Mouse (Mus musculus): Measurements from ENCODE around the gene AC131692.1. TPM values are rescaled to one million over a fixed set of nuclear protein-coding genes. Genes with fewer than 3 reads are reported as not detected.
"Not testable (repeated sequence)": the region's sequence is repeated elsewhere in the genome, so short reads cannot be mapped to it uniquely, and the experiment has no call there.

AC131692.1 gene
- polyA plus RNA-seq, 1 experiment from 2014 or later = 0.43 TPM

DNA sequence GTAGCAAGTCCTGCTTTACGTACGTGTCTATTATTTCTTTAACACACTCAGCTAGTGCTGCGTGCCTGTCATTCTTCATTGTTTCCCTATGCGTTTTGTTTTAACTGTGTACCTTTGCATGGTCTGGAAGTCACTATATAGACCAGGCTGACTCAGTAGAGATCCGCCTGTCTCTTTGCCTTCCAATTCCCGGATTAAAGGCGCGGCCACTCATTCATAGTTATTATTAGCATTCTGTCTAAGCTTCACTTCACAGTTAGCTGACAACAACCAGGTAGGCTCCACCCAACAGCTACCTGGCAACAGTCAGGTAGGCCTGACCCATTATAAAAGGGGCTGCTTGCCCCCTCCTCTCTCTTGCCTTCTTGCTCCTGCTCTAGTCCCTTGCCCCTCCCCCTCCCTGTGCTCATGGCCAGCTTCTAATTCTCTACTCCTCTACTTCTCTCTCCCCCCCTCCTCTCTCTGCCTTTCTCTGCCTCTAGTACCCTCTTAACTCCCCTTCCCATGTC, 24.5 kb downstream of the AC131692.1 start:
- H3K27ac ChIP-seq (ENCODE audit: low read depth, low read length) = peak overlapping the region; percentile 98; the same call in 1 of the 2 replicates
- ATAC-seq (replicated peaks; ENCODE audit: low FRiP score) (no peak), DNase-seq (ENCODE audit: low spot score) (no peak)
- H3K9ac ChIP-seq (ENCODE audit: low read depth, low read length) = peak overlapping the region; percentile 93; the same call in 1 of the 2 replicates
- H3K9me3 ChIP-seq (ENCODE audit: control insufficient read depth, low read length) = no peaks in the 10 kb centered on the region
- H3K27me3 ChIP-seq (replicated peaks; ENCODE audit: control insufficient read depth, insufficient read depth, low read length) = no peaks in the 10 kb centered on the region
- H3K4me1 ChIP-seq (replicated peaks; ENCODE audit: control insufficient read depth, insufficient read depth, low read length) = peaks cover 10% of the 10 kb centered on the region
- H3K4me3 ChIP-seq (ENCODE audit: low read depth, low read length) = peak overlapping the region; percentile 82
- peaks cover 17% of the 10 kb centered on the region; the same call in 1 of the 2 replicates for H3K36me3 ChIP-seq (ENCODE audit: control insufficient read depth, insufficient read depth, low read length)
- WGBS = 6% methylated on average over 8 of the region's 8 CpGs
- H3K4me2 ChIP-seq = peak overlapping the region; percentile 85

DNA sequence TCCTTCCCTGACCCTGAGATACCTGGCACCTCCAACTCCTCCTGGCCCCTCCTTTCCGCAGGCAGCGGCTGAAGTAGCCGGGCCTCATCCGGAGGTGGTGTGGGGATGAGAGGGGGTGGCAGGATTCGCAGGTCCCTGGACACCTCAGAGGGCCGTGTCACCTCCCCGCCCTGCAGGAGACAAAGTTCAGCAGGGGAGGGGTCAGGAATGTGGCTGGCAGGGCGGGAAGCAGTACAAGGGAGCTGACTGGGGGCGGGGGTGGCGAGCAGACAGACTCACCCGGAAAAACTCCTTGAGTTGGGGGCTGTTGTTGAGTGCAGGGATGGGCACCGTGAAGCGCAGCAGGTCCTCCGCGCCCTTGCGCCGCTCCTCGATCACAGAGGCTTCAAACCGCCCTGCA, 27.5 kb downstream of the AC131692.1 start:
- Histone ChIP-seq H3K36me3 (ENCODE audit: control insufficient read depth, insufficient read depth, low read length) (peaks cover 4% of the 10 kb centered on the region; the same call in 1 of the 2 replicates), H3K4me1 (replicated peaks; ENCODE audit: control insufficient read depth, insufficient read depth, low read length) (peaks cover 6% of the 10 kb centered on the region), H3K9ac (ENCODE audit: low read depth, low read length) (no peak overlapping the region), H3K27ac (ENCODE audit: low read depth, low read length) (no peak overlapping the region; the same call in 1 of the 2 replicates), H3K27me3 (replicated peaks; ENCODE audit: control insufficient read depth, insufficient read depth, low read length) (no peaks in the 10 kb centered on the region), H3K9me3 (ENCODE audit: control insufficient read depth, low read length) (no peaks in the 10 kb centered on the region; the same call in 1 of the 2 replicates), H3K4me3 (ENCODE audit: low read depth, low read length) (peak overlapping the region; percentile 17; the same call in 1 of the 2 replicates), H3K4me2 (peak overlapping the region; percentile 41)
- ATAC-seq (replicated peaks; ENCODE audit: low FRiP score) = no peak
- no peak for DNase-seq (ENCODE audit: low spot score)
- WGBS = 56% methylated on average over 19 of the region's 19 CpGs

DNA sequence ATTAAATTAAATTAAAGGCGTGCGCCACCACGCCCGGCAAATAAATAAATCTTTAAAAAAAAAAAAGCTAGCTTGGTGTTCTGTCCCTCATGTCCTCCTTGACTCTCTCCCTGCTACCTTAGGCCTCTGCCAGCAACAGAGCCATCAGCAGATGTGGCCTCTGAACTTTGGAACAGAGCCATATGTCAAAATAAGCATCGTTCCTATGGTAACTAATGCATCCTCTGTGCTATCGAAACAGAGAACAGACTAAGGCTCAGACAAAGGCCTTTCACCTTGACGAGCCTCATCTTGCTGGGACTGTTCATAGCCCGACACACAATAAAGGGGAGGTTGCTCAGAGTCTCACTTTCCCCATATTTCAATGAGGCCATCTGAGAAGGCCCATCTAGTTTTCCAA, 29.1 kb downstream of the AC131692.1 start:
- peaks cover 4% of the 10 kb centered on the region; the same call in 1 of the 2 replicates for H3K36me3 ChIP-seq (ENCODE audit: control insufficient read depth, insufficient read depth, low read length)
- no peak for DNase-seq (ENCODE audit: low spot score)
- H3K9me3 ChIP-seq (ENCODE audit: control insufficient read depth, low read length) = no peaks in the 10 kb centered on the region; the same call in 1 of the 2 replicates
- ATAC-seq (replicated peaks; ENCODE audit: low FRiP score) = no peak
- H3K4me2 ChIP-seq = no peak overlapping the region
- no peak overlapping the region for H3K4me3 ChIP-seq (ENCODE audit: low read depth, low read length)
- H3K27me3 ChIP-seq (replicated peaks; ENCODE audit: control insufficient read depth, insufficient read depth, low read length) = no peaks in the 10 kb centered on the region
- H3K27ac ChIP-seq (ENCODE audit: low read depth, low read length) = 0 out of 2 replicates have a peak overlapping the region, but pooled peaks have one; percentile 5
- WGBS = 85% methylated on average over 8 of the region's 8 CpGs
- H3K9ac ChIP-seq (ENCODE audit: low read depth, low read length) = no peak overlapping the region
- H3K4me1 ChIP-seq (replicated peaks; ENCODE audit: control insufficient read depth, insufficient read depth, low read length) = peaks cover 3% of the 10 kb centered on the region

DNA sequence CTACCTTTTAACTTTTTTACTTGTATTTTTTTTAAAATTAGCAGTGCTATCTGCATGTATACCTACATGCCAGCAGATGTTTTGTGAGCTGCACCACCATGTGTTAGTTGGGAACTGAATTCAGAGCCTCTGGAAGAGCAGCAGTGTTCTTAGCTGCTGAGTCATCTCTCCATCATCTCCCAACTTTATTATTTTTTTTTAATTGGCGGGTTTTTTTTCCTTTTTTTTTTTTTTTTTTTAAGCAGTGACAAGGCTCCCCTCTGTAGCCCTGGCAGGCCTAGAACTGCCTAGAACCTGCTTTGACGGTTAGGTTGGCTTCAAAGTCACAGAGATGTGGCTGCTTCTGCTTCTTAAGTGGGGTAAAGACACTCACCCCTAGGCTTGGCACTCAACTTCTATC, 30.7 kb downstream of the AC131692.1 start:
- ATAC-seq (replicated peaks; ENCODE audit: low FRiP score) (no peak), DNase-seq (ENCODE audit: low spot score) (no peak)
- H3K27ac ChIP-seq (ENCODE audit: low read depth, low read length) = no peak overlapping the region
- no peak overlapping the region for H3K4me3 ChIP-seq (ENCODE audit: low read depth, low read length)
- H3K9me3 ChIP-seq (ENCODE audit: control insufficient read depth, low read length) = no peaks in the 10 kb centered on the region; the same call in 1 of the 2 replicates
- no peak overlapping the region for H3K9ac ChIP-seq (ENCODE audit: low read depth, low read length)
- H3K27me3 ChIP-seq (replicated peaks; ENCODE audit: control insufficient read depth, insufficient read depth, low read length) = no peaks in the 10 kb centered on the region
- H3K36me3 ChIP-seq (ENCODE audit: control insufficient read depth, insufficient read depth, low read length) = peaks cover 4% of the 10 kb centered on the region; the same call in 1 of the 2 replicates
- no peaks in the 10 kb centered on the region; the same call in none of the 2 replicates for H3K4me1 ChIP-seq (replicated peaks; ENCODE audit: control insufficient read depth, insufficient read depth, low read length)
- no peak overlapping the region for H3K4me2 ChIP-seq
- WGBS = 79% methylated on average over 2 of the region's 2 CpGs

DNA sequence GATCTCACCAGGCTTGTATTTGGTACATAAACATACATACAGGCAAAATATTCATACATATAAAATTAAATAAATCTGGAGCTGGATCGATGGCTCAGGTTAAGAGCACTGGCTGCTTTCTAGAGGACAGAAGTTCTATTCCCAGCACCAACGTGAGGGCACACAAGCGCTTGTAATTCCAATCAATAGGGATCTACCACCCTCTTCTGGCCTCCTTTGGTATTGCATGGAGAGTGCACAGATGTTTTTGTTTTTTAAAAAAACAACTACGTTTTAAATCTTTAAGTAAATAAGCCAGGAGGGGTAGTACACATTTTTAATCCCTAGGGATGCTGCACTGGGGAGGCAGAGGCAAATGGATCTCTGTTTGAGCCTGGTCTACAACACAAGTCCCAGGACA, 32.1 kb downstream of the AC131692.1 start:
- no peaks in the 10 kb centered on the region for H3K27me3 ChIP-seq (replicated peaks; ENCODE audit: control insufficient read depth, insufficient read depth, low read length)
- no peak overlapping the region for H3K4me3 ChIP-seq (ENCODE audit: low read depth, low read length)
- WGBS = 19% methylated on average over 4 of the region's 4 CpGs
- DNase-seq (ENCODE audit: low spot score) (no peak), ATAC-seq (replicated peaks; ENCODE audit: low FRiP score) (no peak)
- H3K36me3 ChIP-seq (ENCODE audit: control insufficient read depth, insufficient read depth, low read length) = peaks cover 4% of the 10 kb centered on the region; the same call in 1 of the 2 replicates
- H3K27ac ChIP-seq (ENCODE audit: low read depth, low read length) = no peak overlapping the region
- peak overlapping the region; percentile 66 for H3K4me2 ChIP-seq
- no peak overlapping the region for H3K9ac ChIP-seq (ENCODE audit: low read depth, low read length)
- peaks cover 5% of the 10 kb centered on the region for H3K4me1 ChIP-seq (replicated peaks; ENCODE audit: control insufficient read depth, insufficient read depth, low read length)
- H3K9me3 ChIP-seq (ENCODE audit: control insufficient read depth, low read length) = no peaks in the 10 kb centered on the region; the same call in 1 of the 2 replicates

DNA sequence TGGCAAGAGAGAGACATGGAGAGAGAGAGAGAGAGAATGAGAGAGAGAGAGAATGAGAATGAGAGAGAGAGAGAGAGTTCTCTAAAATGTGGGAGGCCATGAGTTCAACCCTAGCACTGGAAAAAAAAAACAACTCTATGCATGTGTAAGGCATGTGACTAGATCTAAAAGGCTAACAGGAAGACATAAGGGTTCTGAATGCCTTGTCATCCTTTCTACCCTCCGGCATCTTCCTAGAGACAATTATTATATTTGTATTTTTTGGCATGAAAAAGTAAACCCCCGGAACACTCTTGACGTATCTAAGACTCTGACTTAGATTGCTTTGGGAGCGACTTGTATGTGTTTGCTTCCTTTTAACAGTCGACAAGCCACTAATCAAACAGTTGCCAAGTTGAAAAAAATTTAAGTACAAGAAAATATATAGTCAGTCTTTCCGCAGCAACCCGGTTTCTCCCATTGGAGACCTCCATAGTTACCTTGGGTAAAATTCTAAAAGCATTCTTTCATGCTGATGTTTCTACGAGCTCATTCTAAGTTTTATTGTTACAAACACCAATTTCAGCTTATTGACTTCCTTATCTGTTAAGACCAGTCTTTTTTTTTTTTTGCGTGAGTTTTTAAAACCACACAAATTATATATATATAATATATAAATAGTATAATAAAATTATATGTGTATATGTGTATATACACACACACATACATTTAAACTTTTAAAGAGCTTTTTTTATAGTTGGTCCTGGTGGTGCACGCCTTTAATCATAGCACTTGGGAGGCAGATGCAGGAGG, 32.8 kb downstream of the AC131692.1 start:
- no peak for ATAC-seq (replicated peaks; ENCODE audit: low FRiP score)
- H3K36me3 ChIP-seq (ENCODE audit: control insufficient read depth, insufficient read depth, low read length) = peaks cover 4% of the 10 kb centered on the region; the same call in 1 of the 2 replicates
- peak overlapping the region; percentile 56 for H3K4me3 ChIP-seq (ENCODE audit: low read depth, low read length)
- DNase-seq (ENCODE audit: low spot score) = no peak
- peak overlapping the region; percentile 86; the same call in 1 of the 2 replicates for H3K27ac ChIP-seq (ENCODE audit: low read depth, low read length)
- no peaks in the 10 kb centered on the region for H3K27me3 ChIP-seq (replicated peaks; ENCODE audit: control insufficient read depth, insufficient read depth, low read length)
- peaks cover 9% of the 10 kb centered on the region for H3K4me1 ChIP-seq (replicated peaks; ENCODE audit: control insufficient read depth, insufficient read depth, low read length)
- H3K9ac ChIP-seq (ENCODE audit: low read depth, low read length) = peak overlapping the region; percentile 71
- WGBS = 69% methylated on average over 10 of the region's 10 CpGs
- no peaks in the 10 kb centered on the region; the same call in 1 of the 2 replicates for H3K9me3 ChIP-seq (ENCODE audit: control insufficient read depth, low read length)
- peak overlapping the region; percentile 66 for H3K4me2 ChIP-seq

DNA sequence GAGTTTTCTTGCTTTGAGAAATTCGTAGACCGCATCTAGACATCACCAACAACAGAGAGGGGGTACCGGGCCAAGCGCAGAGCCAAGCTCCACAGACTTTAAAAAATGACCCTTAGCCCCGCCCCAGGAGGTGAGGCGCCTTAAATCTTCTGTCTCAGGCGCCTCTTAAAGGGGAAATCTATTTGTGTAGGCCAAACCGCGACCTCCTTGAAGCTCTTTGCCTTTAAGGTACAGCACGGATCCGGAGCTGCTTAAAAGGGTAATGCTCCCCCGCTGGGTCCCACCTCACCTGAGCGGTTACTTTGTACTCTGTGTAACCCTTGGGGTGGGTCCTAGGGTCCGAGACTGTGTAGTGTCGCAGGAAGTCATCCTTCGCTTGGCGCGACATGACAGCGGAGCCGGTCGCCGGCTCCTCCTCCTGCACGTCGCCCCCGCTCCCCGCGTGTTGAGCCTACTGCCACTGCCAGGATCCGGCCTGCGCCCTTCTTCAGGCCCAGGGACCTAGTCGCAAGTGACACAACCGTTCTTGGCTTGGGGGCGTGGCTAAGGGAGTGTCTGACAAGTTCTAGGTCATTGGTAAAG, 33.6 kb downstream of the AC131692.1 start, which contains the start of gene Snx15:
Gene Snx15, minus strand, starts transcription at position 545 of the 582 bp plus-strand sequence.
- H3K4me3 ChIP-seq (ENCODE audit: low read depth, low read length) = peak within 1 kb of the TSS; percentile 56
- peak within 1 kb of the TSS; percentile 86 for H3K27ac ChIP-seq (ENCODE audit: low read depth, low read length)
- H3K27me3 ChIP-seq (replicated peaks; ENCODE audit: control insufficient read depth, insufficient read depth, low read length) = no peaks in the 10 kb centered on the region
- WGBS = under 1% methylated on average over 32 of the region's 32 CpGs
- H3K4me2 ChIP-seq = peak within 1 kb of the TSS; percentile 66
- peak; percentile 85 for ATAC-seq (replicated peaks; ENCODE audit: low FRiP score)
- peak within 1 kb of the TSS; percentile 71 for H3K9ac ChIP-seq (ENCODE audit: low read depth, low read length)
- DNase-seq (ENCODE audit: low spot score) = peak; percentile 92
- peaks cover 15% of the 10 kb centered on the region for H3K4me1 ChIP-seq (replicated peaks; ENCODE audit: control insufficient read depth, insufficient read depth, low read length)
- no peaks in the 10 kb centered on the region; the same call in 1 of the 2 replicates for H3K9me3 ChIP-seq (ENCODE audit: control insufficient read depth, low read length)
- peaks cover 4% of the 10 kb centered on the region; the same call in 1 of the 2 replicates for H3K36me3 ChIP-seq (ENCODE audit: control insufficient read depth, insufficient read depth, low read length)

DNA sequence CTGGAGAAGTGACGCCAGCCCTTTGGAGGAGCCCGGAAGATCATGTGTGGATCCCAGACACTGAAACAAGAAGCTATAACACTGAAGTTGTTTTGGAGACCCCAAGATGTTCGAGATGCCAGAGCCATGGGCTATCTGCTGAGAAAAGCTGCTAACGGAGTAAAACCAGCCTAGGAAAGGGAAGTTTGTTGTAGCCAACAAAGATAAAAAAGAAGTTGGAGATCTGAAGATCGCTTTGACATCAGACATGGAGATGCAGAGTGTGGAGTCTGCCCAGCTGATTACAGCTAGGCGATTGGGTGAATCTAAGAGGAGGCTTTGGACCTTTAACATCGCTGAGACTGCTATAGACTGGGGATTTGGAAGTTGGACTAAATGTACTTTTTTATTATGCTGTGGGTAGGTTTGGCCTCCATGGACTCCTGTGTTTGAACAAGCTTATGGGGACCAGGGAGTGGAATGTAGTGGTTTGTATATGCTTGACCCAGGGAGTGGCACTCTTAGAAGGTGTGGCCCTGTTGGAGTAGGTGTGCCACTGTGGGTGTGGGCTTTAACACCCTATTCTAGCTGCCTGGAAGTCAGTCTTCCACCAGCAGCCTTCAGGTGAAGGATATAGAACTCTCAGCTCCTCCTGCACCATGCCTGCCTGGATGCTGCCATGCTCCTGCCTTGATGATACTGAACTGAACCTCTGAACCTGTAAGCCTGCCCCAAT, 36.4 kb downstream of the AC131692.1 start:
- H3K4me3 ChIP-seq (ENCODE audit: low read depth, low read length); H3K4me2 ChIP-seq; H3K9ac ChIP-seq (ENCODE audit: low read depth, low read length); ATAC-seq (replicated peaks; ENCODE audit: low FRiP score); H3K27me3 ChIP-seq (replicated peaks; ENCODE audit: control insufficient read depth, insufficient read depth, low read length); H3K27ac ChIP-seq (ENCODE audit: low read depth, low read length); DNase-seq (ENCODE audit: low spot score); H3K9me3 ChIP-seq (ENCODE audit: control insufficient read depth, low read length); H3K36me3 ChIP-seq (ENCODE audit: control insufficient read depth, insufficient read depth, low read length): not testable (repeated sequence)
- H3K4me1 ChIP-seq (replicated peaks; ENCODE audit: control insufficient read depth, insufficient read depth, low read length) = peaks cover 26% of the 10 kb centered on the region
- 70% methylated on average over 7 of the region's 7 CpGs for WGBS

Measured in liver, embryonic 11.5 days (tissue).